Mouse (Mus musculus) ES-Bruce4 (cell line): ENCODE measurements around the gene Grhl3. TPM values are rescaled to one million over a fixed set of nuclear protein-coding genes. Genes with fewer than 3 reads are reported as not detected.

ENCODE experiments used
- H3K27ac ChIP-seq: 2 replicates; pipeline ENCODE4 v1.5.1; 2012; ENCODE audit warnings: low read length, inconsistent platforms; ENCODE audit not compliant: insufficient read depth
- H3K27me3 ChIP-seq: 2 replicates; pipeline ENCODE4 v1.6.1; 2012; ENCODE audit warnings: mild to moderate bottlenecking, low read length, inconsistent platforms; ENCODE audit not compliant: control insufficient read depth, poor library complexity, insufficient read depth, severe bottlenecking
- H3K36me3 ChIP-seq: 2 replicates; pipeline ENCODE4 v1.6.1; 2012; ENCODE audit warnings: inconsistent platforms, mild to moderate bottlenecking, low read length, moderate library complexity; ENCODE audit not compliant: control insufficient read depth, poor library complexity, insufficient read depth, severe bottlenecking
- H3K4me1 ChIP-seq: one replicate; pipeline ENCODE4 v1.8.1; 2011; ENCODE audit warnings: low read length; ENCODE audit not compliant: control insufficient read depth, insufficient read depth
- H3K4me3 ChIP-seq: 2 replicates; pipeline ENCODE4 v1.5.1; 2011; ENCODE audit warnings: low read depth, mild to moderate bottlenecking, low read length
- H3K9ac ChIP-seq: 2 replicates; pipeline ENCODE4 v1.6.1; 2012; ENCODE audit warnings: low read depth, mild to moderate bottlenecking, inconsistent platforms; ENCODE audit not compliant: poor library complexity, severe bottlenecking
- H3K9me3 ChIP-seq: replicated peaks from 2 replicates; pipeline ENCODE4 v1.6.1; 2012; ENCODE audit warnings: mild to moderate bottlenecking, low read length, inconsistent platforms; ENCODE audit not compliant: control insufficient read depth, poor library complexity, insufficient read depth, severe bottlenecking
- CTCF ChIP-seq: IDR thresholded peaks from one replicate; pipeline ENCODE4 v1.8.1; 2011; ENCODE audit warnings: low read depth, low read length
- EP300 ChIP-seq: IDR thresholded peaks from 2 replicates; pipeline ENCODE4 v1.6.1; 2011; ENCODE audit warnings: low read depth, low read length; ENCODE audit not compliant: insufficient read depth
- POLR2A ChIP-seq: IDR thresholded peaks from one replicate; pipeline ENCODE4 v1.8.1; 2011; ENCODE audit warnings: low read length; ENCODE audit not compliant: insufficient read depth
- polyA plus RNA-seq: library from polyadenylated mRNA; stranded (reverse); fragments of >200 nt; gene quantifications from 2 replicates; pipeline ENCODE4 v1.2.4, GENCODE M21; 2011; ENCODE audit warnings: low read depth; ENCODE audit not compliant: missing spikeins, insufficient read depth, insufficient read length

Grhl3 gene
- polyA plus RNA-seq, 1 experiment = 18.0 TPM

- no peak overlapping the region for H3K27ac ChIP-seq
- H3K9ac ChIP-seq = no peak overlapping the region
- H3K9me3 ChIP-seq = peaks cover 12% of the 10 kb centered on the region
- TF ChIP-seq EP300 (no peak), CTCF (peak; percentile 34), POLR2A (no peak)
- H3K4me3 ChIP-seq = no peak overlapping the region
- no peaks in the 10 kb centered on the region for H3K27me3 ChIP-seq
- no peaks in the 10 kb centered on the region for H3K4me1 ChIP-seq
- no peaks in the 10 kb centered on the region for H3K36me3 ChIP-seq
These were observed 36.6 kb upstream of the Grhl3 start for GRCm38 (mm10) chr4:135609986-135610385.

GRCm38 (mm10) chr4:135607979-135608885, 34.8 kb upstream of the Grhl3 start:
- Histone ChIP-seq H3K36me3 (no peaks in the 10 kb centered on the region), H3K27ac (no peak overlapping the region), H3K4me3 (no peak overlapping the region), H3K9me3 (peaks cover 12% of the 10 kb centered on the region), H3K9ac (no peak overlapping the region), H3K27me3 (no peaks in the 10 kb centered on the region), H3K4me1 (peaks cover 1% of the 10 kb centered on the region)
- TF ChIP-seq EP300 (no peak), CTCF (no peak), POLR2A (no peak)

GRCm38 (mm10) chr4:135606271-135606670, 32.8 kb upstream of the Grhl3 start:
- Histone ChIP-seq H3K9me3 (peaks cover 7% of the 10 kb centered on the region), H3K27ac (no peak overlapping the region), H3K4me3 (no peak overlapping the region), H3K27me3 (no peaks in the 10 kb centered on the region), H3K36me3 (no peaks in the 10 kb centered on the region), H3K4me1 (peaks cover 1% of the 10 kb centered on the region), H3K9ac (no peak overlapping the region)
- TF ChIP-seq CTCF (no peak), POLR2A (no peak), EP300 (no peak)

- no peaks in the 10 kb centered on the region for H3K36me3 ChIP-seq
- no peak overlapping the region for H3K27ac ChIP-seq
- no peaks in the 10 kb centered on the region for H3K9me3 ChIP-seq
- H3K9ac ChIP-seq = no peak overlapping the region
- no peak overlapping the region for H3K4me3 ChIP-seq
- peaks cover 7% of the 10 kb centered on the region for H3K4me1 ChIP-seq
- TF ChIP-seq POLR2A (no peak), CTCF (no peak), EP300 (no peak)
- H3K27me3 ChIP-seq = no peaks in the 10 kb centered on the region
These were observed 28.1 kb upstream of the Grhl3 start for GRCm38 (mm10) chr4:135601530-135601929.

GRCm38 (mm10) chr4:135599497-135600182, 26.2 kb upstream of the Grhl3 start:
- Histone ChIP-seq H3K27me3 (no peaks in the 10 kb centered on the region), H3K4me3 (no peak overlapping the region), H3K4me1 (peaks cover 9% of the 10 kb centered on the region), H3K9me3 (no peaks in the 10 kb centered on the region), H3K36me3 (no peaks in the 10 kb centered on the region), H3K9ac (no peak overlapping the region), H3K27ac (peak overlapping the region; percentile 39)
- TF ChIP-seq EP300 (peak; percentile 89), POLR2A (no peak), CTCF (no peak)

- Histone ChIP-seq H3K4me1 (peaks cover 9% of the 10 kb centered on the region), H3K4me3 (no peak overlapping the region), H3K9ac (no peak overlapping the region), H3K27ac (no peak overlapping the region), H3K36me3 (no peaks in the 10 kb centered on the region), H3K9me3 (no peaks in the 10 kb centered on the region), H3K27me3 (no peaks in the 10 kb centered on the region)
- no peak for TF ChIP-seq POLR2A
- no peak for TF ChIP-seq CTCF
- TF ChIP-seq EP300 = no peak
These were observed 25.6 kb upstream of the Grhl3 start for GRCm38 (mm10) chr4:135598998-135599397.
